Mouse (Mus musculus) hematopoietic stem cell, adult 5-6 weeks (primary cell): ENCODE results near the gene Esrrg. TPM values are rescaled to one million over a fixed set of nuclear protein-coding genes. Genes with fewer than 3 reads are reported as not detected.

Experiments
- ATAC-seq, 2 experiments: fragments of 125-278 bp in 1 of 2; replicated peaks in 1 of 2; 2 replicates each; pipeline ENCODE4 v1.8.0; 2016 to 2017; ENCODE audit warnings: inconsistent platforms in 2 of 2, mild to moderate bottlenecking in 2 of 2, moderate number of reproducible peaks in 2 of 2, low read depth in 1 of 2, moderate TSS enrichment in 1 of 2; ENCODE audit not compliant: low FRiP score in 2 of 2, poor library complexity in 2 of 2, severe bottlenecking in 2 of 2, insufficient read depth in 1 of 2, low TSS enrichment in 1 of 2
- total RNA-seq: library from RNA; stranded (forward); fragments of 172-1452, 232-1000 nt; gene quantifications from 2 replicates; pipeline ENCODE4 v1.2.3, GENCODE M21; 2017

Esrrg gene
- total RNA-seq, 1 experiment from 2014 or later = 0.30 TPM

DNA sequence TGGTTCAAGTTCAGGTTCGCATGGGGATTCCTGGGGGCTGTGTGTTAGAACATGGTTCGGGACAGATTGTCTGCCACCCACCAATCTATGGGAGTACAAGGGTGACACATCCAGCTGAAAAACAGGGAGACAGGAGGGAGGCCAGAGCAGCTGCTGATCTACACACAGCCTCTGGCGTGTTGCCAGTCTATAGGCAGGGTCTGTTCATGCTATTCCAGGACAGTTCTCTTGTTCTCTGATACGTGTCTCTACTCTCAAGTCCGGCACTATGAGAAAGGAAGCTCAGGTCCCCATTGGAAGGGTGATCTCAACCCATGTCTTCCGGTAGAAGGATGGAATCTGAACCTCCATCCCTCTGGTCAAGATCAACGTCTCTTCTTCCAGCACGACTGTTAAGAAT is 21.8 kb downstream of the Esrrg start:
- ATAC-seq = no peak

DNA sequence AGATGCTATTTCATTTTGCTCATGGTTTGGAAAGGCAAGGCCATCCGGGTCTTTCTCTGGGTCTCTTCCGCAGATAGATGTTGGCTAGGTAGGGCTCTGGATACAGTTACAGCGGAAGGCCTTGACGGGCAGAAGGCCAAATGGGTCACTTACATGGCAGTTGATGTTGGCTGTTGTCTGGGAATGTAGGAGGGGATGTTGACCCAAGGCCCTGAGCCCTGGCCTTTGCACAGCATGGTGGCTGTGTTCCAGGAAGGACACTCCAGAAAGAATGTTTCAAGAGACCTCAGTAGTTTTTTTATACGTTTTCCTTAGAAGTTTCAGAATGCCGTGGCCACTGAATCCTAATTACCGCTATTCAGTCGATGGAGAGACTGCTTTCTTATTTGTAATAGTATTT is 22.9 kb downstream of the Esrrg start:
- no peak for ATAC-seq

DNA sequence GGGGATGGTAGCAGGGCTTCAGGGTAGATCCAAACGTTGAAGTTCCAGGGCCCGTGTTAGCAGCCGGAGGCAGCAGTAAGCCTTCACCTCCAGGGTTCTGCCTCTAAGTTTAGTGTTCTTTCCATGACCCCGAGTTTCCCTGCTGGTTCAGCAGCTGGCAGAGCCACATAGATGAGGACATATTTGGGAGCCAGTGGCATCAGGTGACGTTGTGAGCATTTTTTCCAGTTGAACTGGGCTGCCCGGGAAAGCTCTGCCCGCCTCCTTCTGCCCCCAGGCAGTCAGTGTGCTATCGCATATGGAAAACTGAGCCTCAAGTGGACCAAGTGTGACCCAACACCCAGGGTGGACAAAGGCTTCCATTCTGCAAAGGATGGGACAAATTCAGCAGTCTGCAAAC is 36.7 kb downstream of the Esrrg start:
- ATAC-seq = no peak

DNA sequence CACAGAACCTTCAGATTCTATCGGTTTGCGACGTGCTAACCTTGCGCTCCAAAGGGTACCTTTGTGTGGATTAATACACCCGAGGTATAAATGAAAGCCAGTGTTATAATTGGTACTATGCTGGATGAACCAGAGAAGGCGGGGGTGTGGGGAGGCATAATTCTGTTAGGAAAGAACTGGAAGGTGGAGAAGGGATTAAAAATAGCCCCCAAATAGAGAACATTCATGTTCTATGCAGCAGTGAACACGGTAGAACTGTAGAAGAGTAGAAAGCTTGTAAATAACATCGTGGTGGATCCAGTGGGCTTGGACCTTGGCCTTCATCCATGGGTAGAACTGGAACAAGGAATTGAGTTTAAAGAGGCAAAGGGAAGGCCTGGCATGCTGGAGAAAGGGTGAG is 40.0 kb downstream of the Esrrg start:
- ATAC-seq = no peak

DNA sequence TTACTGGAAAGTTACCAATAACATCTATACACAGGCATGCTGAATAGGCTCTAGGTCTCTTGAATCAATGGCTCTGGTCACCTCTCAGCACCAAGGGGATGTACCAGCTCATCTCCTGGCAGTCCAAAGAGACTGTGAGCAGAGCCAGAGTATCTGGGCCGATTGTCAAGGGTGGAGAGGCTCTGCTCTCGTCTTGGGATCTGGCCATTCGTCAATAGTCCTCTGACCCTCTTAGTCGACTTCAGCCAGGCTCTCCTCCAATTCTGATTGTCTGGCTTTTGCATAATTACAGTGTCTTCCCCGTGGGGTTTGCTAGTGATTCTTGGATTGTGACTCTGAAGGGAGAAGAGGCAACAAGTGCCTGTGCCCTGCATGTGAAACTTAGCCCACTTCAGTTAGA is 41.3 kb downstream of the Esrrg start:
- ATAC-seq = no peak

DNA sequence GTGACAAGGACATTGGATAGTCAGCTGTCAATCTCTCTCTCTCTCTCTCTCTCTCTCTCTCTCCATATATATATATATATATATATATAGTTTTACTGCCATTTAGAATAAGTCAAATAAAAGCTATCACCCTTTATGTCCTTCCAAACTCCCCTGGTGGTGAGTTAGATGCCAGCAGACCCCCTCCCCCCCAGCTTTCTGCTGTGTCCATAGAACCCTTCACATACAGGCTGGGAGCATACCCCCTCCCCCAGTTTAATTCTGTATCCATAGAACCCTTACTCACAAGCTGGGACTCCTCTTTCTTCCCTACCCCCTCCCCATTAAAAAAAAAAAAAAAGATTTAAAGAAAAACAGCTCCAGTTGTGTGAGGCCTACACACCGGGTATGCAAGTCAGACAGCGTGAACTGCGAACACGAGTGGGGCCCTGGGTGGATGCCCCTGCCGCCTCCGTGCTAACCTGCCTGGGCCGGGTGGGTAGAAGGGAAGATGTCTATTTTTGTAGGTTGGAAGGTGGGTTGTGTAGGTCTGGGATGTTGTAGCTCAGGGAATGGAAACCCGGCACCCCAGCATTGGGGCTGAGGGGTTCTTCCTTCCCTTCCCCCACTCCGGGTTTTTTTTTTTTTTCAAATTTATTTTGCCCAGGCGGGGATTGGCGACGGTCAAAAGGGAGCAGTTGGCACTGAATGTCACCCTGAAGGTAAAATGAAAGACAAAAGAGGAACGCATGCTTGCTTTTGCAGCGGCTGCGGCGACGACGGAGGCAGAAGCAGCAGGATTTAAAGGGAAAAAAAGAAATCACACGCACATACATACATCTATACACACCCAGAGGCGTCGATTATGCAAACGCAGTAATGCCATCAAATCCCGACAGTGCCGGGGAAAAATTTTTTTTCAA is 42.4 kb downstream of the Esrrg start:
- ATAC-seq = no peak

DNA sequence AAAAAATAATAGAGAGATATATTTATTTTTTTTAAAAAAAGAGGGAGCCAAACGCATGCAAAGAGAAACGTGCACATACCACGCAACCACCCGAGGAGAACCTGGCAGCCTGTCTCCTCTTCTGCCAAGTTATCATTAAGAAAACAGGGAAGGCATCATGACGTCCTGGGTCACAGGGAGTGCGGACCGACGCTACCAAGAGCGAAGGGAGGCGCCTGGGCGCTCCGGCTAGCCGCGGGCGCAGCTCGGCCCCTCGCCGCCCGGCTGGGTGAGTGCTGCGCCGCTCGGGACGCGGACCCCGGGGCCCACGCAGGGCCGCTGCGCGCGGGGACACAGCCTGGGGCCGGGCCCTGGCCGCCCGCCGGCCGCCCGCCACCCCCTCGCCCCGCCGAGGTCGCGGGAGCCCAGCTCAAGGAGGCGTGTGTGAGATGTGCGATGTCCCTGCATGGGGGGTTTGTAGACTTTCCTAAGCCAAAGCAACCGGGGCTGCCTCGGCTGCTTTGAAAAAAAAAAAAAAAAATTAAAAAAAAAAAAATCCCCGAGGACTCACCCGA is 43.2 kb downstream of the Esrrg start:
- no peak for ATAC-seq

DNA sequence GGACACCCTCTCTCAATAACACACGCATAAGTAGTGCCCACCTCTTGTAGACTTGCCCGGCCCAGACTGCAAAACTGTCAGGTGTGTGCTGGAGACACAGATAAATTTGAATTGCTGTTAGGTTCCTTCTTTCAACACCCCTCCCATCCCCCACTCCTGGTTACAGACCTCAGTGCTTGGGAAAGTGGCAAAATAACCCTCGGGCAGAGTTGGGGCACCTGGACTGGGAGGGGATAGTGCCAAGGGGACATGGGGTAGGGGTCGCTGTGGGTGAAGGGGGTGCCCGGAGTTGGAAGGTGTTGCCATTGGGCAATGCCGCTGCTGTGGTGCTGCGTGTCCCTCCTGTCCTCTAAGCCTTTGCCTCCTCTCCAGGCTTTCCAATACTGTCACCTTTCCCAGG is 43.9 kb downstream of the Esrrg start:
- ATAC-seq = no peak

DNA sequence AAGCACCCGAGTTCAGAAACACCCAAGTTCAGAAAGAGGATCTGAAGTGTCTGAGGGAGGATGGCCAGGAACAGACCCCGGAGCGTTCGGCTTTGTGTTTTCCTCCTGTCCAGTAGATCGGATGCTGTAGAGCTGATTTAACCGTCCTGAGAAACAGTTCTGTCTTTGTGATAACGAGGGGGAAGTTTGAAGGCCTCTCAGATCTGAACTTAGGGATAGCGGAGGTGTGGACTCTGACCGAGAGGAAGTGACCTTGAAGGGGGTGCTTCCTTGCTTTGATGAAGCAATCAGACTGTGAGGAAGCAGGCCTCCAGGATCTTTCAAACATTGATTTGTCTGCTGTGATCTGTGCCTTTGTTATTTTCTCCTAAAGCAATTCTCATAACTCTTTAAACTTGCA is 44.8 kb downstream of the Esrrg start:
- ATAC-seq = peak; percentile 33 to 44; a peak in 3 of 4 replicates

DNA sequence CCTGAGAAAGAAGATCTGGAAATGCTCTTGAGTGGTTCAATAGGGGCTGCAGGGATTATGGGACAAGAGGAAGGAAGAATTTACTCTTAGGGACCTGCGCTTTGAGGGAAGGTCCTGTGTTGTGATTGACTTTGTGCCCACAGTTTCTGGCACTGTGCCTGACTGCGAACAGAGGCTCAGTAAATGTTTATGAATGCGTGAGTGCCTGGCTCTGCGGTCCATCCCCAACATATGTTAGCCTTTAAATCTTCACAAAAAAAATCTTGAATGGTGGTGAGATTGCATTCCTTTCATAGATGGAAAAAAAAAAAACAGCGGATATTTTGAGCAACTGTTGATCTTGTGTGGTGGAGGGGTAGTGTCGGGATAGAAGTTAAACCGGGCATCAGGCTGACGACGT is 52.4 kb downstream of the Esrrg start:
- no peak for ATAC-seq

DNA sequence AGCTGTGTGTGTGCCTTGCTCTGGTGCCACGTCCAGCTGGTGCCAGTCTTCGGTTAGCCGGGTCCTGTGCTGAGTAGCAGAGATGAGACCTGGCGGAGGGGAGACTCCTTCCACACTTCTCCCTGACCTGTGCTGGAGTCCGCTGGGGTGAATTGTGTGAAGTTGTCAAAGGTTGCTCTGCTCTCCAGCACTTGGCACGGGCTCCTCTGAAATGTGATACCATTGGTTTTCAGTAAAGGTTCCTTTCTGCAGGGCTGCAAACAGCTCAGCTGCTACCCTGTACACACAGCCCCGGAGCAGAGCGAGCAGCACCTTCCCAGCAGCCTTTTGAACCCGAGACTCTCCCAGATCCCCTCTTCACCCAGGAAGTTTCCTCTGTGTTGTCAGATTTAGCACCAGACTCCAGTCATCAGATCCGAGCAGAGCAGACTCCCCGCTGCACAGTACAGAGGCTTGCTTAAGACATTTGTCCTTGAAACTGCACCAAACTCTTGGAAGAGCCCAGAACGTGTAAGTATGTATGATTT is 53.6 kb downstream of the Esrrg start:
- ATAC-seq = no peak

DNA sequence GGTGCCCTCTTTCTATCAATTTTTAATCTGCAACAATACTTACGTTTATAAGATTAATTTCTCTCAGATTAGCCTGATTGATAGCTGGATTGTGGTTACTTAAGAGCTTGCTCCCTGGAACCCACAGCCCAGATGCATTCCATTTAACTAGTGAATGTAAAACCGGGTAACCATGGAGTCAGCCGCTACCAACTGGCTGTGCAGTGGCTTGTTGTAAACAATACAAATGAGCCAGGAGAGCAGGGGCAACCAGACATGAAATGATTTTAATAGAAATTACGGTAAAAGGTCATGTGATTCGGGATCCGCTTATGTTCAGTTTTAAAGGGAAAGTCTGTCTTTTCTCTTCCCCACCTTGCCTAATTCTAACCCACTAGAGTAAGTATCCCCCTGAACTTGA is 54.8 kb downstream of the Esrrg start:
- no peak for ATAC-seq

DNA sequence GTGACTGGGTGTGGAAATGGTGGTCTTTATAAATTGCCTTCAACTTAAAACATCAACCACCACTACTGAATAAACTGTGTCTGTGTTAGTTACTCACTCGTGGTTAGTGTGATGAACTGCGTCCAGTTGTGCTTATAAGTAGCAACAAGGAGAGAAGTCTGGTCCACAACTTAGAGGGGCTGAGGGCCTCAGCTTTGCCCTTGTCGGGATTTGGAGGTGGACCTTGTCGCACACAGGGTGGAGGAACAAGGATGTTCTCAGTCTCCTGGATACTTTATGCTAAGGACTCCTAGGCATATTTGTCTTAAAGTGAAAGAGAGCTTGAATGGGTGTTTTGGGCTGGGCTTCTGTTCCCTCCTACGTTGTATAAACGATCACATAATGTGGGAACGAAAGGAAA is 55.7 kb downstream of the Esrrg start:
- ATAC-seq = no peak

DNA sequence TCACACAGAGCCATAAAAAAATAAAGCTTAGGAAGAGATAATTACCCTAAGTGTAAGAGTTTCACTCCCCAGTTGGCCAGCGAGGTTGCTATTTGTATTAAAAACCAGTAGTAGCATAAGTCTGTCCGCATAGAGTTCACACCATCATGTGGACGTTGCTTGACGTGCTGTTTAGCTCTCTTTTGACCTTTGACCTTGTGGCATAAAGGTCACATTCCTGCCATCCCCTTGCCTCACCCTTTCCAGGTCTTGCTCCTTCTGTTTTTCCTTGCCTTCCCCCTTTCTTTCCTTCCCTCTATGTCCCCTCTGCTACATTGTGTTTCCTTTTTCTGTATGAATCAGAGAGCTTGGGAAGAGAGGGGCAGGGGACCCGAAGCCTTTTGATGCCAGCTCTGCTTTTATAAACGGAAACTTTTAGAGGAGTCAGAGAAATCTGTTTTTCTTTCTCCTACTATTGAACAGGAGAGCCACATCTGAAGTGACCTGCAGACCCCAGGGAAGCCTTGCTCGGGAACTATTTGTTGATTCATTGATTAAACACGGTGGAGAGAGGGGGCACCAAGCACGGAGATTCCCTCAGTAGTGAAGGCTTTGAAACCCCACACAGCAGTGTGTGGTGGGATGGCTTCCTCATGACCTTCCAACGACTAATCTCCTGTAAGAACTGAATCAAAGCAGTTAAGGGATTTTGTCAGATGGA is 57.5 kb downstream of the Esrrg start:
- no peak for ATAC-seq

DNA sequence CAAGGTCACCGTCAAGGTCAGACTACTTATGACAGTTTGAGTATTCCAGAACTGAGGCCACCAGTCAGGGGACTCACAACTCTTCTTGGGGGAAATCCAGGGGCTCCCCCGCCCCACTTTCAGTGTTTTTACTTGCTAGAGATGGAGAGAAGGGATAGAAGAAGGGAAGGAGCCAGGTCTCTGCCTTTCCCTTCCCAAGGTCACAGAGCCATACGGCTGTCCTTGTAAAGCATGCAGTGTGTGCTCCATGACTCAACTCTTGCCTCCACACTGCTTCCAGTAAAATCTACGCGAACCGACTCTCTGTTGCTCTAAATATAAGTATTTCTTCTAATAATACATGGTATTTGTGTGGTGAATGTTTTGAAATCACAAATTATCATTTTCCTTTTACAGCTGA is 61.2 kb downstream of the Esrrg start:
- ATAC-seq = no peak

DNA sequence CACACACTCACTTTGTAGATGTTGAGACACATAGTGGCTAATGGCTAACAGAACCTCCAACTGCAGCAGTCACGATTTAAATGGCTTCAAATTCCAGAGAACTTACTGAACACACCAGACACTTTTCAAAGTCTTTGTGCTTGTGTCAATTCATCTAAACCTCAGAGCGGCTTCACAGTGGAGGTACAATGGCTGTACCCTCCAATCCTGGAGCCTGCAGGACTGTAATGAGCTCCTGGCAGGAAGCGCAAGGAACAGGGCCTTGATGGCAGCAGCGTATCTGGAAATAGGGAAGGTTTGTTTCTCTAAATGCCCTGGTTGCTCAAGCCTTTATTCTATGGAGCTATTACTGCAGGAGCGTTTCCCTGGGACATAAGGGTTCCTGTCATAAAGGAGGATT is 63.9 kb downstream of the Esrrg start:
- no peak for ATAC-seq

DNA sequence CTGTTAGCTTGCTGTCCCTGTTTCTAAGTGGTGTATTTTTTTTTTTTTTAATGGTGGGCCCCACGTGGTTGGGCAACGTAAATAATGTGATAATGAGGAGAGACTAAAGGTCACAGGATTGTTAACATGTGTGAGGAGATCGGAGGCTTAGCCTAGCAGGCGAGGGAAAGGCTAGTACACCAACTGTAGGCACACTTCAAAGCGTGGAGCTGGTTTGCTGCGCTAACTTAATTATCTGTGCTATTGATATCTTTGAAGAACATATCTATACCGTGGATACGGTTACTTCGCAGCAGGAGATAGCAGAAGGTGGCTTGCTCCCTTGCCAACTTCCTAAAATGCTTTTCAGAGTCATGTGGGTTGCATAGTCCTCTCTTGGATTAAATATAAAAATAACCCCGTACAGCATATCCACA is 66.2 kb downstream of the Esrrg start:
- ATAC-seq = no peak

DNA sequence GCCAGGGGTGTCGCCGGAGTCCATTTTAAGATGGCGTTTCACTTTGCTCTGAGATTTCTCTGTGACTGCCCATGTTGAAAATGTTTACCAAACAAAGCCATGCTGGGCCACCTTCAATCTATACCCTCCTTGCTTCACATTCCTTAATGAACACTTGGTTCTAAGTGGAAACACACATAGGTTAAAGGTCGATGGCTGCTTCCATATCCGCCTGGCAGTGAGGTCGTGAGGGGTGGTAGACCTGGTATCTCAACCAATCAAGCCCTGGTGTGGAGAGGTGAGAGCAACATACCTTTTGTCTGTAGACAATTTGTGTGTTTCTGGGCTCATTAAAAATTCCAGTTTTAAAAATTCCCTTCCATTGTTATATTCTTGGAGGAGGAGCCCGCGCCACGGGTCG is 68.0 kb downstream of the Esrrg start:
- no peak for ATAC-seq
